Mouse (Mus musculus) stomach, postnatal 0 days (tissue): ENCODE results near the gene Ankrd54. TPM values are rescaled to one million over a fixed set of nuclear protein-coding genes. Genes with fewer than 3 reads are reported as not detected.

Experiments used
- ATAC-seq: fragments of 200-750 bp; cut with Nextera tagmentation; 2 replicates; pipeline ENCODE4 v1.8.0; 2017; ENCODE audit not compliant: low FRiP score, low TSS enrichment
- DNase-seq: peaks from one replicate; pipeline ENCODE4 v3.0.0-alpha.2; 2016; ENCODE audit warnings: low spot score
- H3K27ac ChIP-seq: fragments of 300-500 bp; sonication (generic); replicated peaks from 2 replicates; pipeline ENCODE4 v1.5.1; 2014; ENCODE audit warnings: mild to moderate bottlenecking, control low read depth
- H3K27me3 ChIP-seq: fragments of 300-500 bp; sonication (generic); 2 replicates; pipeline ENCODE4 v1.6.1; 2014; ENCODE audit warnings: low read length; ENCODE audit not compliant: control insufficient read depth, insufficient read depth
- H3K36me3 ChIP-seq: fragments of 300-500 bp; sonication (generic); 2 replicates; pipeline ENCODE4 v1.6.1; 2014; ENCODE audit warnings: low read length, mixed read lengths; ENCODE audit not compliant: control insufficient read depth, insufficient read depth
- H3K4me1 ChIP-seq: fragments of 300-500 bp; sonication (generic); replicated peaks from 2 replicates; pipeline ENCODE4 v1.6.1; 2014; ENCODE audit warnings: antibody characterized with exemption; ENCODE audit not compliant: control insufficient read depth, insufficient read depth
- H3K4me2 ChIP-seq: fragments of 300-500 bp; sonication (generic); replicated peaks from 2 replicates; pipeline ENCODE4 v1.6.1; 2014; ENCODE audit warnings: low read depth, mild to moderate bottlenecking, control low read depth, moderate library complexity
- H3K4me3 ChIP-seq: fragments of 300-500 bp; sonication (generic); 2 replicates; pipeline ENCODE4 v1.5.1; 2014; ENCODE audit warnings: low read depth, low read length, control low read depth
- H3K9ac ChIP-seq: fragments of 300-500 bp; sonication (generic); 2 replicates; pipeline ENCODE4 v1.6.1; 2014; ENCODE audit warnings: mild to moderate bottlenecking, low read length, control low read depth, mixed read lengths
- H3K9me3 ChIP-seq: fragments of 300-500 bp; sonication (generic); 2 replicates; pipeline ENCODE4 v1.6.1; 2016; ENCODE audit warnings: low read length; ENCODE audit not compliant: control insufficient read depth
- CTCF ChIP-seq: IDR thresholded peaks from 2 replicates; pipeline ENCODE4 v1.5.1; 2016; ENCODE audit warnings: antibody characterized with exemption, low read depth, mild to moderate bottlenecking, moderate library complexity
- EP300 ChIP-seq: optimal IDR thresholded peaks from 2 replicates; pipeline ENCODE3; 2016; ENCODE audit warnings: antibody characterized with exemption
- WGBS: fragments of 180-500 bp; shearing (Covaris S2); extraction: QIAGEN DNeasy Blood & Tissue Kit; methylation state at CpG from one replicate; pipeline ENCODE4 v1.1.7; 2014; 5-methylcytosine and 5-hydroxymethylcytosine counted together
- polyA plus RNA-seq: library from polyadenylated mRNA; unstranded; fragments of >200 nt; fragmentation: Nextera tagmentation; extraction: Ambion mirVana; gene quantifications from 2 replicates; pipeline ENCODE4 v1.2.1, GENCODE M21; 2015

Gene Ankrd54
- polyA plus RNA-seq, 1 experiment from 2014 or later, result 27.1 TPM

DNA sequence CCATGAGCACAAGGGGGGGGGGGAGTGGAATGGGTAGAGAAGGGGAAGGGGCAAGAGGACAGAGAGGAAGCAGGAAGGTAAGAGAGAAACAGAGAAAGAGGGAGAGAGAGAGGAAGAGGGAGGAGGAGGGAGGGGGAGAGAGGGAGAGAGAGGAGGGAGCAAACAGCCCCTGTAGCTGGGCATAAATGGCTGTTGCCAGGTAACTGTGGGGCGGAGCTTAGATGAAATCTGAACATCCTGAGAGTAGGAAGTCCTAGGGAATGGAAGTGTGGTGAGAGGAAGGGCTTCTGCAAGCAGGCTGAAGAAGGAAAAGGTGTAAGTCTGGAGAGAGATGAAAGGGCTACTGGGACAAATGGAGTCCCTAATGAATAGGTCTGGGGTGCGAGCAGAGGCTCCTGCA is 3.6 kb upstream of the Ankrd54 start:
- H3K4me3 ChIP-seq, result no peak overlapping the region
- ATAC-seq, result no peak
- H3K27ac ChIP-seq, result no peak overlapping the region
- no peaks in the 10 kb centered on the region for H3K9me3 ChIP-seq
- no peak for DNase-seq
- no peaks in the 10 kb centered on the region for H3K36me3 ChIP-seq
- H3K4me1 ChIP-seq, result no peaks in the 10 kb centered on the region
- 33% methylated on average over 2 of the region's 2 CpGs for WGBS
- H3K27me3 ChIP-seq, result no peaks in the 10 kb centered on the region
- H3K4me2 ChIP-seq, result no peak overlapping the region
- TF ChIP-seq EP300 (no peak), CTCF (no peak)
- H3K9ac ChIP-seq, result no peak overlapping the region

DNA sequence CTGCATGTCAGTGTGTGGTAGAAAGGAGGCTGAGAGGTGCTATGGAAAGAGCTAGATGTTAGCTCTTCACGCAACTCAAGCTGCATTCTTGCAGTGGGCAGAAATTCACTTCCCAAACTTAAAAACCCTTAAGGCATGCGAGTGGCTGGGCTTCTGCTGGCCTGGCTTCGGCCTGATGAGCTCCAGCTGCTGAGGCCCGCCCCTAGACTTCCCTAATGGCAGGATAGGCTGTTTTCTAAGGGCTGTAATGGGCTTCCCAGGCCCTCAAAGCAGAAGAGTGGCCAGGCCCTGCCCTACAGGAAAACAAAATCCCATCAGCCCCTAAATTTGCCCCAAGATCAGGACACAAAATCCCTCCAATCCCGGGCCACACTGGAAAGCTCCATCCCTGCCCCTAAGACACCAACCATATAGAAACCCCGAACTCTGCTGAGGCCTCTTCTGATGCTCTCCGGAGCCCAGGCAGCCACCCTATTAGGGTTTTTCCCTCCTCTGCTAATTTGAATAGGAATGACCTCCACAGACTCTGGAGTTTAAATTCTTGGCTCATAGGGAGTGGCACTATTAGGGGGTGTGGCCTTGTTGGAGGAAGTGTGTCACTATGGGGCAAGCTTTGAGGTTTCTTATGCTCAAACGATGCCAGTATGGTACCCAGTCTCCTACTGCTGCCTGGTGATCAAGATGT is 2.5 kb upstream of the Ankrd54 start:
- H3K4me1 ChIP-seq, result no peaks in the 10 kb centered on the region
- no peaks in the 10 kb centered on the region for H3K9me3 ChIP-seq
- no peak overlapping the region for H3K9ac ChIP-seq
- H3K27me3 ChIP-seq, result no peaks in the 10 kb centered on the region
- WGBS, result 34% methylated on average over 8 of the region's 8 CpGs
- peak overlapping the region; percentile 78 for H3K27ac ChIP-seq
- ATAC-seq (no peak), DNase-seq (no peak)
- no peaks in the 10 kb centered on the region for H3K36me3 ChIP-seq
- H3K4me3 ChIP-seq, result no peak overlapping the region
- H3K4me2 ChIP-seq, result no peak overlapping the region
- TF ChIP-seq EP300 (no peak), CTCF (no peak)

DNA sequence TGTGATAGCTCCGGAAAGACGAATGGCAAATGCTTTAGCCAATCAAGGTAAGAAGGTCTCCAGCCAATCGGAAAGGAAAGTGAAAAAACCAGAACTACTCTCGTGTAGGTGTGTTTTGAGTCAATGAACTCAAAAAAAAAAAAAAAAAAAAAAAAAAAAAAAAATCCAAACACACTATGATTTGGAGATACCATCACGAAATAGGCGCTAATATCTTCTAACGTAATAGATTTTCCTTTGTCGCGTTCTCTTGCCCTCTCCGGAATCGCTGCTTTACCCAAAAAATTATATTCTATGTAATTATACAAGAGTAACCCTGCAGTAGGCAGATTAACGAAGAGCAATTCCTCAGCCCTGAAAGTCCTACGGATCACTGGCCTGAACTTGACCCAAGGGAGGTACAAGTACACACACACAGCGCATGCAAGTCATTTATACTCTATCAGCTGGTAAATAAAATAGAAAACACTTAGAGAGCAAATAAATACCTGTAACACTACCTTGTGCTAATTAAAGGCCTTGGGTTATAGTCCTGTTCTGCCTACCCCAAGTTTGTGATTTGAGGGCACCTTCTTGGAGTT is 557 bp upstream of the Ankrd54 start:
- Histone ChIP-seq H3K4me3 (peak overlapping the region; percentile 18; the same call in 1 of the 2 replicates), H3K4me1 (no peaks in the 10 kb centered on the region), H3K36me3 (peaks cover 10% of the 10 kb centered on the region), H3K4me2 (peak overlapping the region; percentile 46), H3K27me3 (no peaks in the 10 kb centered on the region), H3K9ac (no peak overlapping the region), H3K9me3 (no peaks in the 10 kb centered on the region), H3K27ac (no peak overlapping the region)
- WGBS, result 8% methylated on average over 14 of the region's 14 CpGs
- DNase-seq (no peak), ATAC-seq (no peak)
- TF ChIP-seq CTCF (no peak), EP300 (no peak)

DNA sequence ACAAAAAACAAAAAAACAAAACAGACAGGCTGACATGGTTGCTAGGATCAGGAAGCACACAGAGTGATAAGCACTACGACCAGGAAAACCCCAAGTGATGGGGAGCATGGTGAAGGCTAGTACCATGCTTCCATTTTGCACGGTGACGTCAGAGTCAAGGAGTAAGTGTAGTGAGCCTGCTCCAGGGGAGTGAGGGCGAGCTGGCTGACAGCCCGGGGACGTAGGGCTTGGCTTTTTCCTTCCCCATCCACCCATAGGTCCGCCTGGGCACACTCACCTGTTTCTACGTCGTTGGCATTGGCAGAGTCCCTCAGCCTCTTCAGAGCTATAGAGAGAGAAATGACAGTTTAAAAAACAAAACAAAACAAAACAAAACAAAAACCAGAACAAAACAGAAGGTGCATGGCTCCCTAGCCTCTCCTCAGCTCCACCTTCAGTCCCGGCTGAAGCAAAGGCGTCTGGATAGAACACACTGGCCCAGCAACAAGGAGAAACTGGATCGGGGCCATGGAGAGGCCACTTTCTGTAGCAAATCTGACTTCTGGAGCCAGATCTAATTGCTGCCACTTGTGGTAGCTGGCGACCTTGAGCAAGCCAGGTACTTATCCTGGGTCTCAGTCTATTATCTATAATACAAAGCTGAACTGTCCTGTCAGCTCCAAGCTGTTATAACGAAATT is 1.7 kb downstream of the Ankrd54 start:
- peaks cover 19% of the 10 kb centered on the region for H3K36me3 ChIP-seq
- H3K27ac ChIP-seq, result no peak overlapping the region
- no peaks in the 10 kb centered on the region for H3K4me1 ChIP-seq
- no peak for DNase-seq
- H3K27me3 ChIP-seq, result no peaks in the 10 kb centered on the region
- H3K9ac ChIP-seq, result no peak overlapping the region
- no peak overlapping the region for H3K4me3 ChIP-seq
- no peak overlapping the region; the same call in 1 of the 2 replicates for H3K4me2 ChIP-seq
- H3K9me3 ChIP-seq, result no peaks in the 10 kb centered on the region
- 76% methylated on average over 14 of the region's 14 CpGs for WGBS
- TF ChIP-seq EP300, result no peak
- no peak for TF ChIP-seq CTCF
- ATAC-seq, result no peak

DNA sequence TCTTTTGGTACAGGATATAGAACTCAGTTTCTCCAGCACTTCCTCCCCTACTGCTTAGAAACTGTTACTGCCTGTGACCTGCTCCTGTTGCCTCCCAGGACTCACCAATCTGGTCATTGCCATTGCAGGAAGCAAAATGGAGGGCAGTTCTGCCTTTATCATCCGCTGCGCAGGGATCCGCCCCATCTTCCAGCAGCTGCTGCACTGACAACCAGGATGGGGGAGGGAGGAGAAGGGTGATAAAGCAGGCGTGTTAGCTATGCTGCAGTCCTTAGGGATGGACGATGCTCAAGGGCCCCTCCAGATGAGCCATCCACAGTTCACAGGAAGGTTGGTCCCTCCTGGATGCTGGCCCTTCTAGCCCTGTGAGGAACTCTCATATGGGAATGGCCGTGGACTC is 4.8 kb downstream of the Ankrd54 start:
- no peaks in the 10 kb centered on the region for H3K27me3 ChIP-seq
- H3K36me3 ChIP-seq, result peaks cover 42% of the 10 kb centered on the region
- H3K4me2 ChIP-seq, result no peak overlapping the region
- ATAC-seq (no peak), DNase-seq (no peak)
- no peak overlapping the region for H3K4me3 ChIP-seq
- no peak overlapping the region for H3K9ac ChIP-seq
- H3K27ac ChIP-seq, result no peak overlapping the region
- TF ChIP-seq EP300, result no peak
- TF ChIP-seq CTCF, result no peak
- no peaks in the 10 kb centered on the region for H3K4me1 ChIP-seq
- no peaks in the 10 kb centered on the region for H3K9me3 ChIP-seq
- WGBS, result 89% methylated on average over 6 of the region's 6 CpGs

DNA sequence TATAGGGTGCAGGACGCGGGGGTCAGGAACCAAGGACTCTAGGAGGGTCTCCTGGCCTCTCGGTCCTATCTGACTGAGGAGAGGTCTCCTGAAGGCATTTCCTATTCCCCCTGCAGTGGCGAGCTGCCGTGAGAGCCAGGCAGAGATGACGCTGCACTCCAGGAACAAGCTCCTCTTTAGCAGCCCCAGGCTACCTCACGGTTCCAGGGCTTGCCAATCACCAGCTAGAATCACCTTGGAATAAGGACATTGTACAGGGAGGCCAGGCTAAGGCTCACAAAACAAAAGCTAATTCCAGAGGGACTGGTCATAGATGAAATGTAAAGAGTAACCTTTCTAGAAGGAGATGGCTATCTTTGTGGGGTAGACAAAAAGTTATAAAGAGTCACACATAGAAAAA is 6.1 kb downstream of the Ankrd54 start:
- DNase-seq (no peak), ATAC-seq (no peak)
- Histone ChIP-seq H3K27me3 (no peaks in the 10 kb centered on the region), H3K27ac (no peak overlapping the region), H3K4me2 (no peak overlapping the region), H3K36me3 (peaks cover 42% of the 10 kb centered on the region), H3K9me3 (no peaks in the 10 kb centered on the region), H3K4me1 (no peaks in the 10 kb centered on the region), H3K9ac (no peak overlapping the region), H3K4me3 (no peak overlapping the region)
- WGBS, result 86% methylated on average over 7 of the region's 7 CpGs
- TF ChIP-seq EP300, result no peak
- TF ChIP-seq CTCF, result no peak
